Mouse (Mus musculus) erythroblast, embryonic 14.5 days (primary cell): ENCODE measurements around the gene Col25a1.

Experiments used
- GATA1 ChIP-seq: IDR thresholded peaks from 2 replicates; pipeline ENCODE4 v1.6.1; 2012; ENCODE audit warnings: low read length, inconsistent platforms, mixed read lengths
- TAL1 ChIP-seq: IDR thresholded peaks from 3 replicates; pipeline ENCODE4 v1.6.1; 2012; ENCODE audit warnings: low read length, inconsistent platforms, mixed read lengths

DNA sequence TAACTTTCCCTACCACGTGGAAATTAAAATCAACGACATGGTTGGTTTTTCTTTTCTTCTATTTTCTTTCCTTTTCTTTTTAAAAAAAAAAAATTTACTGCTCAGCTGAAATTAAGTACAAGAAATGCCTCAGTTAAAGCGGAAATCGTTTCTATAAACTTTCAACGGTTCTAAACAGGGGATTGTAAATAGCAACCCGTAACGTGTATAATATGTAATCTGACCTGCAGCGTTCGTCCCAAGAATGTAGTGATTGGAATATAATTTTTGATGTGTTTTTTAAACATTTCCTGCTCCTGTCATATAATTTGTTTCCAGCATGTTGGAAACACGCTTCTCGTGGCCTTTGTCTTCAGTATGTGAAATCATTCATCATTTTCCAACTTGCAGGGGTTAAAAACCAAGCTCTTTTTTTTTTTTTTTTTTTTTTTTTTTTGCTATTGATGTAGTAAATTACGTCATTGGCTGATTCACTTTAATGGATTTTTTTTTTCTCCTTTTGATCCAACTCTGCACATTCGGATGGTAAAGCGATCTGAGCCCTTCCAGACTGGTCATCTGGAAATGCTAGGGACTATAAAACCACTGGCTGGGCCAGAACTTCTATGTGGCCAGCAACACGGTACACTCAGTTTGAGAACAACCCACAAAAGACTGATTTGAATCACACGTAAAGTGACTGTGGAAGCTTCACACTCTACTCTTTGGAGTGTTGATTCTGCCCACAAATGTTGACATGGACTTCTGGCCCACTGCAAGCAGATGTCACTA lies 393.3 kb downstream of the Col25a1 start:
- TF ChIP-seq GATA1: no peak
- TF ChIP-seq TAL1: no peak
